In the genomic region with DNA sequence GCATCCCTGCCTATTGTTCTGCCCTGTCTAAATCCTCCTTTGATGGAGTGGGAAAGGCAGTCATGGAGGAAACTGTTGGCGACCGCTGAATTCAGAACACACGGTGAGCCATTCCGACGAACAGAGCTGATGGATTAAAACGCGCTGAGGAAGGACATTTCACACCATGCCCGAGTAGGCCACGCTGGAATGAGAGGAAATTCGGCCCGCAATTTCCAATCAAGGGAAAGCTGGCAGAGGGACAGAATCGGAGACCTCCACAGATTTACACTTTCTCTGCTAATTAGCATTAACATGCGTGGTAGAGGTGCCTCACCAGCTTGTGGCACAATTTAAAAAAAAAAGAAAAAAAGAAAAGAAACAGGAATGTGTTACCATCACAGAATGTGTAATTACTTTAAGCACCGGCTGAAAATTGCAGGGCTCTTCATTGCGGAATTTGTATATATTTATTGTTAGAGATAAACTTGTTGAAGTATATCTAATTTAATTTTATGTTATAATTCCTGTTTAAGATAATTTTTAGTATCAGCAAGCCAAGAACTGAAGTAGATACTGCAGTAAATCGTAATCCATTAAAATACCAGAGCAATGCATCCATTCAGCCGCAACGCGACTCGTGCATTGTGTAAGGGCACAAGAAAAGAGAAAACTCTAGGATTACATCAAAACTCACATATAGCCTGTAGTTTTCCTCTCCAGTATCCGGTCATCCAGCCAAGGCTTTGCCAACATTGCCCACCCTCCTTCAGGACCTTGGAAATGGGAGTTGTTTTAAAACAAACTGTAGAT, we compare ENCODE assay signal across 9 mouse cellular contexts.
A peak's percentile ranks its signal among the peaks of the same experiment; 100 is the strongest.
DNase-seq lines count a peak whose midpoint lies in the region; ATAC-seq lines count a peak whose summit lies in the region.
"Had no signal": no experiment of that assay in that cellular context is flagged by ENCODE, and none has a peak within 500 bp of the region (broad histone marks: within the 10 kb centered on the region; RNA-seq: fewer than 3 reads in every experiment).

No protein-coding gene starts in this region.

- no peaks in the 10 kb centered on the region for H3K36me3 ChIP-seq in lung, embryonic 15.5 days
- no peaks in the 10 kb centered on the region for H3K36me3 ChIP-seq in embryonic facial prominence, embryonic 14.5 days (ENCODE audit: control insufficient read depth, insufficient read depth, low read length)
- no peaks in the 10 kb centered on the region for H3K36me3 ChIP-seq in hindbrain, embryonic 13.5 days
- no peaks in the 10 kb centered on the region for H3K36me3 ChIP-seq in neural tube, embryonic 13.5 days

- H3K4me1 ChIP-seq in lung, embryonic 15.5 days, result 0 out of 2 replicates have a peak, but pooled peaks cover 7% of the 10 kb centered on the region
- H3K4me1 ChIP-seq in embryonic facial prominence, embryonic 14.5 days (ENCODE audit: control insufficient read depth, insufficient read depth, low read length), result no peaks in the 10 kb centered on the region; the same call in 1 of the 2 replicates
- H3K4me1 ChIP-seq in hindbrain, embryonic 13.5 days (replicated peaks), result peaks cover 8% of the 10 kb centered on the region
- H3K4me1 ChIP-seq in neural tube, embryonic 13.5 days (replicated peaks), result peaks cover 8% of the 10 kb centered on the region

- H3K27me3 ChIP-seq in lung, embryonic 15.5 days, result no peaks in the 10 kb centered on the region
- no peaks in the 10 kb centered on the region for H3K27me3 ChIP-seq in embryonic facial prominence, embryonic 14.5 days (replicated peaks; ENCODE audit: control insufficient read depth, insufficient read depth, low read length)
- H3K27me3 ChIP-seq in hindbrain, embryonic 13.5 days, result no peaks in the 10 kb centered on the region
- no peaks in the 10 kb centered on the region for H3K27me3 ChIP-seq in neural tube, embryonic 13.5 days

- H3K9me3 ChIP-seq in lung, embryonic 15.5 days, result no peaks in the 10 kb centered on the region
- no peaks in the 10 kb centered on the region for H3K9me3 ChIP-seq in embryonic facial prominence, embryonic 14.5 days (ENCODE audit: control insufficient read depth, low read length)
- H3K9me3 ChIP-seq in hindbrain, embryonic 13.5 days, result no peaks in the 10 kb centered on the region
- no peaks in the 10 kb centered on the region for H3K9me3 ChIP-seq in neural tube, embryonic 13.5 days

- peak overlapping the region; percentile 24; the same call in 1 of the 2 replicates for H3K4me2 ChIP-seq in lung, embryonic 15.5 days
- H3K4me2 ChIP-seq in embryonic facial prominence, embryonic 14.5 days (ENCODE audit: low read depth, low read length), result peak overlapping the region; percentile 27
- peak overlapping the region; percentile 46 for H3K4me2 ChIP-seq in hindbrain, embryonic 13.5 days
- peak overlapping the region; percentile 37 for H3K4me2 ChIP-seq in neural tube, embryonic 13.5 days

- H3K27ac ChIP-seq in lung, embryonic 15.5 days, result no peak overlapping the region
- no peak overlapping the region for H3K27ac ChIP-seq in embryonic facial prominence, embryonic 14.5 days (replicated peaks; ENCODE audit: low read depth, low read length)
- H3K27ac ChIP-seq in hindbrain, embryonic 13.5 days, result no peak overlapping the region
- H3K27ac ChIP-seq in neural tube, embryonic 13.5 days (replicated peaks), result no peak overlapping the region

- no peak overlapping the region for H3K4me3 ChIP-seq in lung, embryonic 15.5 days
- no peak overlapping the region for H3K4me3 ChIP-seq in embryonic facial prominence, embryonic 14.5 days (ENCODE audit: low read depth, low read length)
- H3K4me3 ChIP-seq in hindbrain, embryonic 13.5 days, result peak overlapping the region; percentile 4; the same call in 1 of the 2 replicates
- no peak overlapping the region for H3K4me3 ChIP-seq in neural tube, embryonic 13.5 days

- DNase-seq in lung, postnatal 10 days, result no peak
- peak; percentile 13 for DNase-seq in embryonic facial prominence, embryonic 14.5 days (ENCODE audit: low spot score)
- DNase-seq in frontal cortex, postnatal 25 days (ENCODE audit: low spot score in 2 of 2), result no peak
- DNase-seq in adrenal gland, adult 18-20 months (ENCODE audit: low spot score in 2 of 2), result no peak
- DNase-seq: gastrocnemius, postnatal 10 days; lung, postnatal 36 days had no signal

- ATAC-seq in lung, embryonic 15.5 days (ENCODE audit: borderline replicate concordance, extremely low read depth, low FRiP score, low TSS enrichment), result no peak
- ATAC-seq in embryonic facial prominence, embryonic 14.5 days (ENCODE audit: low read depth), result no peak
- peak; percentile 44; the same call in 1 of the 2 replicates for ATAC-seq in hindbrain, embryonic 13.5 days (ENCODE audit: low FRiP score)
- ATAC-seq in neural tube, embryonic 13.5 days (ENCODE audit: low read depth), result 0 out of 2 replicates have a peak, but pooled peaks have one; percentile 51

- WGBS in lung, embryonic 15.5 days, result 51% methylated on average over 21 of the region's 21 CpGs
- 43% methylated on average over 21 of the region's 21 CpGs for WGBS in embryonic facial prominence, embryonic 14.5 days
- WGBS in hindbrain, embryonic 13.5 days, result 34% methylated on average over 21 of the region's 21 CpGs
- WGBS in neural tube, embryonic 13.5 days, result 39% methylated on average over 21 of the region's 21 CpGs

- H3K9ac ChIP-seq in lung, embryonic 15.5 days, result no peak overlapping the region
- H3K9ac ChIP-seq in embryonic facial prominence, embryonic 14.5 days (ENCODE audit: low read depth, low read length), result peak overlapping the region; percentile 6; the same call in 1 of the 2 replicates
- H3K9ac ChIP-seq in hindbrain, embryonic 13.5 days, result peak overlapping the region; percentile 30; the same call in 1 of the 2 replicates
- H3K9ac ChIP-seq in neural tube, embryonic 13.5 days, result no peak overlapping the region; the same call in 1 of the 2 replicates

Comparison
In these comparisons a context has a peak if more than half of its experiments do, and no peak if none do; other contexts are left out.
1. ATAC-seq: peak in hindbrain, embryonic 13.5 days (single experiment) and neural tube, embryonic 13.5 days (single experiment); none in lung, embryonic 15.5 days (single experiment) and embryonic facial prominence, embryonic 14.5 days (single experiment).
2. H3K9ac ChIP-seq: peak in embryonic facial prominence, embryonic 14.5 days (single experiment) and hindbrain, embryonic 13.5 days (single experiment); none in lung, embryonic 15.5 days (single experiment) and neural tube, embryonic 13.5 days (single experiment).
3. Peak in every context shown above with its lines, with median percentiles within 50 percentile points of each other: H3K4me2 ChIP-seq.